Mouse (Mus musculus) cerebellum, adult (tissue): Measurements from ENCODE around the gene Tshr.
"Not testable (repeated sequence)": the region's sequence is repeated elsewhere in the genome, so short reads cannot be mapped to it uniquely, and the experiment has no call there.

ENCODE experiments used
- ATAC-seq: cut with Nextera tagmentation; 2 replicates; pipeline ENCODE4 v1.9.2; 2017; ENCODE audit warnings: mild to moderate bottlenecking, moderate library complexity, mixed read lengths; ENCODE audit not compliant: insufficient number of reproducible peaks, low FRiP score, low TSS enrichment

The Tshr gene

DNA sequence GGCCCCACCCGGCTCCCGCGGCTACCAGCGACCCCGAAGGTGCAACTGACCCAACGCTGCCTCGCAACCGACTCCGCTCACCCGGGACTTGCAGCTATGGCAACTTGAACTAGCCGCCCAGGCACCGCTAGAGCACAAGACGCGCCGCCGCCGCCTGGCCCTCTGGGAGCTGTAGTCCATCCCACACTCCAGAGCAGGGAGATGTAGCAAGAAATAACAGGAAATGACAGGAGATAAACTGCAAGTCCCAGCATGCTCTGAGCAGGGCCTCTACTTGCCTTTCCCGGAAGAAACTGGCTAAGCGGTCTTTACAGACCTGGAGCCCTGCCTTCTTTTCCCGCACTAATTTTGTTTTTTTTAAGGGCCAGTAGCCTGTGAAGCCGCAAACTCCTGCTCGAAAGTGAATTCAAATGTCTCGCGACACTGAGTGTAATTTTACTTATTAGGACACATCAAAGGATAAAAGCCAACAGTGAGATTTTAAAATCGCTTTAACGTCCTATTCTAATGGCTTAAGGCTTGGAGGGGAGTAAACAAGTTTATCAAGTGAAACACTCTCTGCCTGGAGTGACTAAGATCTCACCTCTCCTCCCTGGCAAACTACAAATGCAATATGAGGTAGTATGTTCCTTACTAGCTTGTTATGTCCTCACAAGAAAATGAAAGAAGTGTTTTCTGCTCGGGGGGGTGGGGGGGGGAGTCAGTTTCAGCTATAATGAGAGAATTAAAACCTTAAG lies at the start of gene Tshr, which contains the start of gene Cep128:
Gene Tshr, plus strand, starts transcription at position 283 of the 737 bp plus-strand sequence.
Gene Cep128, minus strand, starts transcription at position 129 of the 737 bp plus-strand sequence.
- peak; percentile 100 for ATAC-seq

- ATAC-seq = not testable (repeated sequence)
Observed at GRCm38 (mm10) chr12:91338656-91339055, 45.7 kb upstream of the Tshr start.

DNA sequence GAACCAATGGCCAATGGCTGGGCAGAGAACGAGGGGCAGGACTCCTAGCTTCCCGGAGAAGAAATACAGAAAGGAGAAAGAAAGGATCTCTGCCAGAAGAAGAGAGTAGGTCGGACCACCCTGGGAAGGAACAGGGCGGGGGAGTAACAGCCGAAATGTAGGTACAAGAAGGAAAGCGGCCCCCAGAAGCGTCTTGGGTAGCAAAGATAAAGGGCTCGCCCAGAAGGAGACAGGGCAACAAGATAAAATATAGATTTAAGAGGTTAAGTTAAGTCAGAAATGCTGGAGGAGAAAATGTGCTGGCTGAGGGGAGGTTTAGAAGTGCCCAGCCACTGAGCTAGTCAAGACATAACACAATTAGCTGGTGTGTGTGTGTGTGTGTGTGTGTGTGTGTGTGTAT lies 30.6 kb upstream of the Tshr start:
- ATAC-seq = no peak

DNA sequence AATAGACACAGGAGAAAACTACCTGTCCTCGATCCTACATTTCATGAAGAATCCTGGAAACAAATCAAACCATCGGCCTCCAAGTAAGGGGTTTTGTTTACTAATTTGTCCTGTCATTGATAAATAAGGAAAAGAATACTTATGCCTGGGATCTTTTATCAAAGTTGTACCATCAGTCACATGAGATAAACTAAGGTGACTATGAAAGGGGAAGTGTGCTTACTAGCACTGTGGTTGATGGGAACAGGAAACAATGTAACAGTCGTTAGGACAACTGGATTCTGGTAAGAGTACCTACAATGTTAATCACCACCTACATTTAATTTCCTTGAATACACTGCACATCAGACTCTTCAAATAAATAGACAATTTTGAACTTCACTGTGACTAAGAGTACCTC lies 15.2 kb upstream of the Tshr start:
- no peak for ATAC-seq

- peak; percentile 31 for ATAC-seq
Observed at GRCm38 (mm10) chr12:91383516-91384264, 673 bp upstream of the Tshr start.

DNA sequence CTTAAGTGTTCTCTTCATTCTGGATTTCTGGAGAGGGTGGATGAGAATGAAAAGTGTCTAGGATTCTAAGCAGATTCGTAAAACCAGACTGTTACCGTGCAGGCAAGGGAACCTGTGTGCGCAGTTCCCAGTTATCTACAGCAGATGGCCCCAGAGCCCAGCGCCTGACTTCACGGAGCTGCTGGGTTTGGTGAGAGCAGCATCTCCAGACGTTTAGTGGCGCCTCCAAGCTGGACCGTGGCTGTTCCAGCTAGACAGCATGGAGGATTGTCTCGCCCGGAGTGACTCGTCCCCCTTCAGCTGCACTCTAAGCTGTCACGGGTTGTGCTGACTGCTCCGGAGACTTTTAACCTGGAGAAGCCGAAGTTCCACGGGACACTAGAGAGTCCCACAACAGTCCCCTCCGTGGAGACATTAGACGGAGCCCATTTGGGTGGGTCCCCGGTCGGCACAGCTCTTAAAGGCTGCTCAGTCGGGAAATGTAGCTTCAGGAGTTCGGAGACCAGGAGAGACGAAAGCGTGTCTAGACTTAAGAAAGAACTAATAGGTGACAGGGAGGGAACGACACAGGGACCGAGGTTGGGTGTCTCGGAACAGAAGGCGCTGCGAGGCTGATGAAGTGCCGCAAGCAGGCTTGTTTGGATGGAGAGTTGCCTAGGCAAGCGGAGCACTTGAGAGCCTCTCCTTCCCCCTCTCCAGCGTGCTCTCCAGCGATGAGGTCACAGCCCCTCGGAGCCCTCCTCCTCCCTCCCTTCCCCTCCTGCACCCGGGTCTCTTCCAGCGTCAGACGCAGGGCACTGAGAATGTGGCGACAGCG lies 16.1 kb downstream of the Tshr start:
- peak; percentile 92 for ATAC-seq

GRCm38 (mm10) chr12:91401049-91401352 lies 16.6 kb downstream of the Tshr start:
- 0 out of 2 replicates have a peak, but pooled peaks have one; percentile 9 for ATAC-seq

- ATAC-seq = no peak
Observed at GRCm38 (mm10) chr12:91410306-91410705, 25.9 kb downstream of the Tshr start.

- ATAC-seq = no peak
Observed at GRCm38 (mm10) chr12:91412461-91413182, 28.3 kb downstream of the Tshr start.

DNA sequence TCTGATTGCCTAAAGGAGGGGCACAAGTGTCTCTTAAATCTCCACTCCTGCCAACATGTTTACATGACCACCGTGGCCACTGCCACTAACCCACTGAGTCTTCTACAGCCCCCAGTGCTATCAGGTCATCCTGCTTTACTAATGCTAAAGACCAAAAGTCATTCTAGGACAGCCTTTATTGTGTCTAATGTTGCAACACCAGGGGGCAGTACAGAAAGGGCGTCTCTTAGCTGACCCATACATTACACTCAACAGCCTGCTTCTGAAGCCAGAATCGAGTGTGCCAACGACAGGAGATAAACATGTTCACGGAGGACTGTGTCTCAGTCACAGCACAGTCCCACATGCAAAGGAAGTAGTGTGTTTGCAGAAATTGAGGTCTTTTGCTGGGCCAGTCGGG lies 30.7 kb downstream of the Tshr start:
- ATAC-seq = no peak

GRCm38 (mm10) chr12:91416828-91417227 lies 32.5 kb downstream of the Tshr start:
- no peak for ATAC-seq

DNA sequence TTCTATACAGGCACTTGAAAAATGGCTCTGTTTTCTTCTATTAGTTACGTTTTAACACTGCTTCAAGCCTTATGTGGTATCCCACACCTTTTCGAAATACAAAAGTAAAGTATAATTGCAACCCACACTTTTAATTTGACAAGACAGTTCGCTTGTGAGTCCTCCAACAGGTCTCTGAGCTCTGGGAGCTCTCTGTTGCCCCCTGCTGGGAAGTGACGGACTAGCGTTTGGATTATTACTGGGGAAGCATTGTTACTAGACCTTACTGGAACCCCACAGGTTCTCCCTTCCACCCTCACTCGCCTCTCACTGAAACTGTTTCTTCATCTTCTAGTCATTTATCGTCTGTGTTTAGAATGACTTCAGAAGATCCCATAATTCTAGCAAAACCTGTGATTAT lies 34.4 kb downstream of the Tshr start:
- no peak for ATAC-seq

GRCm38 (mm10) chr12:91421272-91421671 lies 36.9 kb downstream of the Tshr start:
- no peak for ATAC-seq

DNA sequence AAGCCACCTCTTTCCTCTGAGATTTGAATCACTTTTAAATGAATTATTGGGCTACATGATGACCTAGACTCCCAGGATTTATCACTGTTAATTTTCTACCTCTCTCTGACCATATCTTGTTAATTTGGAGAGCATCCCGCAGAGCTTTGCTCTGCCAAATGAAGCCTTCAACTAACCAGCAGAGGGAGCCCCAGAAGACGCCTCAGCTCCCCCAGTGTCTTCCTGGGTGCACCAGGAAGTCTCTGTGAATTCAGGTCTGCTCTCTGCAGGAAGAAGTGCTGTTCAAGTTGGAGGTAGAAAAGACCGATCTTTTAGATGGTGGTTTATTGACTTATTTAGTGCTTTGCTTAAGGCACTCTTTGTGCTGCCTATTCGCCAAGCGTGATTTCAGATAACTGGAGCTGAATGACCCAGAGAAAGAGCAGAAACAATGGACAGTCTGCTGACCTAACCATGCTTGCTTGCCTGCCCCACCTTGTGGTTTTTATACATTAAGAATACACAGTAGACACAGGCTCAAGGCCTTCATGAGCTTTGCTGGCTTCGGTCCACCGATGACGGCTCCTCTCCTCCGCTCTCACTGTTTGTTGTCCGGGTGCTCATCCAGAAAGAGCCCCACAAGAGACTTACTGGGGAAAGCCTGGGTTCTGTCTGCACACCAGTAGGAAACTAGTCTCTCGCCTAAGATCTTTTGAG lies 38.9 kb downstream of the Tshr start:
- peak; percentile 58; the same call in 1 of the 2 replicates for ATAC-seq

GRCm38 (mm10) chr12:91426499-91426898 lies 42.1 kb downstream of the Tshr start:
- ATAC-seq = no peak

- no peak for ATAC-seq
Observed at GRCm38 (mm10) chr12:91427129-91427528, 42.8 kb downstream of the Tshr start.

DNA sequence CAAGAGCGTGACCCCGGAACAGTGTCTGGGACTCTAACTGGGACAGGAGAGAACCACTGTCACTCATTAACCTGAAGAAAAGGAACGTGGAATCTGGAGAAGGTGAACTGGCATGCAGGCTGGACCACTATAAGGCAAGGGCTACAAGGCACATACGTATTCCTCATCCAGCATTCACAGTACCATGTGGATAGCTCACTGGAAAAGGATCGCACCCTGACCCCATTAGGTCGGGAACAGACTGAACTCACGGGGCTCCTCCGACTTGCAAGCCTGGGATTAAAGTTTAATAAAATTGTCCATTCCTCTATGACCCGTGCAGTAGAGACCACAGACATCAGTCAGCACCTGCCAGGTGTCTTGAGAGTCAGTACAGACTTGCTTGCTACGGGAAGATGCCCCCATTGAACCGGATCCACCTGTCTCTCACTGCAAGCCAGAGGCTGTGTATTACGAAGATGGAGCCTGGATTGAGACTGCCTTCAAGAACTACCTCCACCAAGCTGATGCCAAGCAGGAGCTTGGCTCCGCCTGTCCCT lies 97.9 kb downstream of the Tshr start:
- no peak for ATAC-seq

- ATAC-seq = no peak
Observed at GRCm38 (mm10) chr12:91486342-91486741, 102.0 kb downstream of the Tshr start.

DNA sequence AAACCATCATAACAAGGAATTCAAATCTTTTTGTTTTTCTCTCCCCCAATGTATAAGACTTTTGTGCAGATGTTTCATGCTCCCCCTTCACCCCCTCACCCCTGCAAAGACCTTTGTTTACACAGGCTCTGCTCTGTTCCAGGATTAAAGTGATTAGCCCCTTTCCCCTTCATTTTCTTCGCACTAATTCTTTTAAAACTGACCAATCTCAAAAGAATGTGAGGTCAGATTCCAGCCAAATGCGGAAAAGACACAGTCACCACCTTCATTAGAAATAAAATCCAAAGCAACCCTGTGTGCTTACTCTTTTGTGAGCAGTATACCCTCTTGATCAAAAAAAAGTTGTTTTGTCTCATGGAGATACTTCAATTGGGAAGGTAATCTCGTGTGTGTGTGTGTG lies 104.0 kb downstream of the Tshr start:
- ATAC-seq = no peak
